Mouse (Mus musculus) erythroblast, embryonic 14.5 days (primary cell): Measurements from ENCODE around the gene Gm10447. TPM values are rescaled to one million over a fixed set of nuclear protein-coding genes. Genes with fewer than 3 reads are reported as not detected.

Source experiments
- H3K27me3 ChIP-seq: 2 replicates; pipeline ENCODE4 v1.6.1; 2012; ENCODE audit warnings: inconsistent platforms; ENCODE audit not compliant: control insufficient read depth
- H3K36me3 ChIP-seq: 2 replicates; pipeline ENCODE4 v1.6.1; 2012; ENCODE audit warnings: mild to moderate bottlenecking, inconsistent platforms; ENCODE audit not compliant: control insufficient read depth
- H3K4me1 ChIP-seq: 2 replicates; pipeline ENCODE4 v1.6.1; 2012; ENCODE audit warnings: inconsistent platforms; ENCODE audit not compliant: control insufficient read depth
- H3K4me3 ChIP-seq: replicated peaks from 2 replicates; pipeline ENCODE3; 2012; ENCODE audit warnings: moderate library complexity, mild to moderate bottlenecking, inconsistent platforms
- H3K9me3 ChIP-seq: 2 replicates; pipeline ENCODE4 v1.6.1; 2012; ENCODE audit warnings: low read length, inconsistent platforms, mixed read lengths; ENCODE audit not compliant: control insufficient read depth
- GATA1 ChIP-seq: IDR thresholded peaks from 2 replicates; pipeline ENCODE4 v1.6.1; 2012; ENCODE audit warnings: low read length, inconsistent platforms, mixed read lengths
- TAL1 ChIP-seq: IDR thresholded peaks from 3 replicates; pipeline ENCODE4 v1.6.1; 2012; ENCODE audit warnings: low read length, inconsistent platforms, mixed read lengths
- polyA plus RNA-seq: library from polyadenylated mRNA; stranded (reverse); fragments of >175 nt; gene quantifications from 2 replicates; pipeline ENCODE4 v1.2.3, GENCODE M21; 2012

The Gm10447 gene
- not detected in 2 replicates for polyA plus RNA-seq

DNA sequence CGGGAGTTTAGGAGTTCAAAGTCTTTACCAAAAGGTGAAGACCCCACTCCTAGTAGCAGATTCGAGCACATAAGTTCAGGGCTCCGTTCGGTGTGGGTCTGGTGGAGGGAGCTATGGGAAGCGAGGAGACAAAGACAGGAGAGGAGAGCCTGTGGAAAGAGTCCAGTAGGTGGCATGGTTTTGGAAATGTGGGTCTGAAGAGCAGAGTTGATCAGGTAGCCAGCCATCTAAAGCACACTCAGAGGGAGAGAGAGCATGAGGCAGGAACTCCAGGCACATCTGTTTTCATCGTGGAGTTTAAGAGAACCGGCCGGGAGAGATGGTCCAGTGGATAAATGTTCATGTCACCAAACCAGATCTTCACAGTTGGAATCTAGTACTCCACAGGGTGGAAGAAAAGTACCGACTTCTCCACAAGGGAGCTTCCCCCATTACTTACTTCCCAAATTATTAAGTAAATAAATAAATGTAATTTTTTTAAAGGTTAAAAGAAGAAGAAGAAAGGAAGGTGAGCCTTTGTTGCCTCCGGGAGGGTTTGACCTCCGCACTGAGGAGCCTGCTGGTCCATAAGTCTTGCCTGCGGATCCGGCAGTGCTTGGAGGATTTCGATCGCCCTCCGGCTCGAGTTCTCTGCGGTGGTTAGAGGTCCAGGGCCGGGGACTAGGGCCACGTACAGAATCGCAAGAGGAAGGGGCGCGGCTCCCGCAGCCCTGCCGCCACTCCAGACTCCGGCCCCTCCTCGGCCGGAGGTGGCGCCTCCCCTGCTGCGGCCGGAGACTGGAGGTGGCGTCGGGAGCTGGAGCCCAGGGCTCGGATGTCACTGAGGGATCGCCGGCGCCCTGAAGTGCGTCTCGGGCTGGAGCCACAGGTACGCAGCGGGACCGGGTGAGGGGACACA is at the start of gene Gm10447, which contains the start of gene Shroom1:
Gm10447 (minus strand) TSS at position 637 of the 898 bp plus-strand sequence.
Shroom1 (plus strand) TSS at position 732 of the 898 bp plus-strand sequence.
- peaks cover 65% of the 10 kb centered on the region for H3K27me3 ChIP-seq
- peak within 1 kb of the TSS; percentile 58 for H3K4me3 ChIP-seq
- no peaks in the 10 kb centered on the region for H3K36me3 ChIP-seq
- peaks cover 9% of the 10 kb centered on the region; the same call in 1 of the 2 replicates for H3K9me3 ChIP-seq
- TF ChIP-seq GATA1 (no peak), TAL1 (no peak)
- H3K4me1 ChIP-seq: peaks cover 18% of the 10 kb centered on the region

DNA sequence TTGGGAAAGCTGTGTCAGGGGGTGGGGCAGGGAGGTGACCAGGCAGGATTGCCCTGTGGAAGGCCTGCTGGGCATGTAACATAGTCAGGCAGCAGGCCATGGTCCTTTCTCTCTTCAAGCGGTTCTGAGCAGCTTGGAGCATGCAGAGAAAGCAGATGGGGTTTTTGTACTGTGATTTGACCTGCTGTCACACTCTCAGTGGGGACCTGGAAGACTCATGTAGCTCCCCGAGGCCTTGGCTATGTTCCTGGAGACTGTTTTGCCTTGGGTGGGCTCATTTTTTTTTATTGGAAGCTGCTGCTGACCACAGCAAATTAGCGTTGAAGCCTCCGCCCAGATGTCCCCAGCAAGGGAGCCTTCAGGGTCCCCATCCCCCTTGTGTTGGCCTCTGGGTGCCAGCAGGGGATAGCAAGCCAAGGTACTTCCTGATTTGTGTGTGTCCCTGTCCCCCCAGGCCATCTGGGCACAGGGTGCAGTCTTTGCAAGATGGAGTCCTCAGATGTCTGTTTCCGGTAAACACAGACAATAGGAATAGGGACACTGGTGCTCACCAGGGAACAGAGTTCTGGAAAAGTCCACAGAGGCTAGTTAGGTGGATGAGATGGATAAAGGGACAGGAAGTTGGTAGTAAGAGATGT is 48.2 kb upstream of the Gm10447 start:
- Histone ChIP-seq H3K9me3 (no peaks in the 10 kb centered on the region), H3K36me3 (no peaks in the 10 kb centered on the region), H3K4me1 (peaks cover 9% of the 10 kb centered on the region), H3K27me3 (peaks cover 17% of the 10 kb centered on the region), H3K4me3 (no peak overlapping the region)
- no peak for TF ChIP-seq TAL1
- no peak for TF ChIP-seq GATA1

DNA sequence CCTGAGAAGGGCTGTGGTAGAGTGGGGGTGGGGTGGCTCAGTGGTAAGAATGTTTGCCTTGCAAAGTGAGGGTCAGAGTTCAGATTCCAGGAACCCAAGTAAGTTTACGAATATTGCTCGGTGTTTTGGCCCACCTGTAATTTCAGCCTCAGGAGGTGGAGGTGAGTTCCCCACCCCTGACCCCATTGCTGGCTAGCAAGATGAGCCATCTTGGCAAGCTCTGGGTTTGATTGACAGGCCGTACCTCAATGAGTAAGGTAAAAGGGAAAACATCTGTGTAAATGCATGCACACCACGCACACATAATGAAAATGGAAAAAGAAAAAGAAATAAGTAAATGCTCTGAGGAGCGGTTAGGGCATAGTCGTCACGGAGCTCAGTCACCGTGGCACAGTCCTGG is 47.5 kb upstream of the Gm10447 start:
- Histone ChIP-seq H3K4me3 (no peak overlapping the region), H3K9me3 (no peaks in the 10 kb centered on the region), H3K27me3 (peaks cover 24% of the 10 kb centered on the region), H3K36me3 (no peaks in the 10 kb centered on the region), H3K4me1 (peaks cover 9% of the 10 kb centered on the region)
- TF ChIP-seq TAL1 (no peak), GATA1 (no peak)

- H3K4me3 ChIP-seq: no peak overlapping the region
- H3K27me3 ChIP-seq: peaks cover 26% of the 10 kb centered on the region
- H3K9me3 ChIP-seq: no peaks in the 10 kb centered on the region
- no peaks in the 10 kb centered on the region for H3K36me3 ChIP-seq
- H3K4me1 ChIP-seq: peaks cover 9% of the 10 kb centered on the region
- no peak for TF ChIP-seq TAL1
- TF ChIP-seq GATA1: no peak
Measured at GRCm38 (mm10) chr11:53503738-53504137, 46.8 kb upstream of the Gm10447 start.

DNA sequence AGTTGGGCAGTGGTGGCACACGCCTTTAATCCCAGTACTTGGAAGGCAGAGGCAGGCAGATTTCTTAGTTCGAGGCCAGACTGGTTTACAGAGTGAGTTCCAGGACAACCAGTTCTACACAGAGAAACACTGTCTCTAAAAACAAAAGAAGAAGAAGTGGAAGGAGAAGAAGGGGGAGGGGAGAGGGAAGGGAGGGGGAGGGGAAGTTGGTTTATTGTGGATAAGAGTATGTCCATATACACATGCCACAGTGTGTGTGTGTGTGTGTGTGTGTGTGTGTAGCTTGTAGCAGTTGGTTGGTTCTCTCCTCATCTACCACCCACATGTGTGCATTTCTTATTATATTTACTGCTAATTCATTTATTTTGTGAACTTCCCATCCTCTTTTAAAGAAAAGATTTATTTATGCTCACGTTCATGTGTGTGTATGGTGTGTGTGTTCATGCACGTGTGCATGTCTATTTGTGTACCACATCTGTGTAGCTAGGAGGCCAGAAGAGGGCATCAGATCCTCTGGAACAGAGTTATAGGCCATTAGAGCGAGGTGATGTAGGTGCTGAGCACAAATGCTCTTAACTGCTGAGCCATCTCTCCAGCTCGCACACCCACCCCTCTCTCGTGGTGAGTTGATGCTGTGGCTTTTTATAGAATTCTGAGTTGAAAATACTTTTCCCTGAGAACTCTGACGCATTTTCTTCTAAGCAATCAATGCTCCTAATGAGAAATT is 45.3 kb upstream of the Gm10447 start:
- TF ChIP-seq GATA1 (no peak), TAL1 (no peak)
- Histone ChIP-seq H3K9me3 (no peaks in the 10 kb centered on the region), H3K4me3 (no peak overlapping the region), H3K4me1 (peaks cover 9% of the 10 kb centered on the region), H3K36me3 (no peaks in the 10 kb centered on the region), H3K27me3 (peaks cover 33% of the 10 kb centered on the region)

DNA sequence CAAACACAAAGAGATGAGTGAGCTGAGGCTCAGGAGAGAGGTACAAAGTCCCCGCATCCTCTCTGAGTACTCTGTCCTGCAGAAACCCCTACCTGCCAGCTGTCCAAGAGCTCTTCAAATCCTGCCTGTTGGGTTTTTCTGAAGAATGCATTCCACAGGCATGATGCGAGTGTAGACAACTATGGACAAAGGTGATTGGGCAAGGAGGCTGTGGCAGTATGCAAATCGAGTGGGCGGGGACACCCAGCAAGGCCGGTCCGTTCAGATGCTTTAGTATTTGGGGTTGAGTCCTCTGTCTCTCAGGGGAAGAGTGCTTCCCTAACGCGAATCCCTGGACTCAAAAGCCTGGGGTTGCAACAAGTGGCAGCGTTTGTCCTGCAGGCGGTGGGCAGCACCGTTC is 43.7 kb upstream of the Gm10447 start:
- peaks cover 39% of the 10 kb centered on the region for H3K27me3 ChIP-seq
- no peak overlapping the region for H3K4me3 ChIP-seq
- peaks cover 12% of the 10 kb centered on the region for H3K4me1 ChIP-seq
- H3K9me3 ChIP-seq: no peaks in the 10 kb centered on the region
- H3K36me3 ChIP-seq: no peaks in the 10 kb centered on the region
- TF ChIP-seq GATA1 (no peak), TAL1 (no peak)

- Histone ChIP-seq H3K27me3 (peaks cover 39% of the 10 kb centered on the region), H3K36me3 (no peaks in the 10 kb centered on the region), H3K4me1 (peaks cover 13% of the 10 kb centered on the region), H3K4me3 (no peak overlapping the region), H3K9me3 (no peaks in the 10 kb centered on the region)
- TF ChIP-seq TAL1 (no peak), GATA1 (no peak)
Measured at GRCm38 (mm10) chr11:53496946-53497345, 40.0 kb upstream of the Gm10447 start.

- H3K27me3 ChIP-seq: peaks cover 25% of the 10 kb centered on the region
- peaks cover 7% of the 10 kb centered on the region for H3K4me1 ChIP-seq
- TF ChIP-seq GATA1: no peak
- no peaks in the 10 kb centered on the region for H3K36me3 ChIP-seq
- H3K9me3 ChIP-seq: no peaks in the 10 kb centered on the region
- no peak overlapping the region for H3K4me3 ChIP-seq
Measured at GRCm38 (mm10) chr11:53495417-53495816, 38.5 kb upstream of the Gm10447 start.
